Mouse (Mus musculus) olfactory bulb, adult 2 months (tissue): ENCODE results near the gene Podn. TPM values are rescaled to one million over a fixed set of nuclear protein-coding genes. Genes with fewer than 3 reads are reported as not detected.

Experiments used
- H3K27ac ChIP-seq: fragments of 200-500 bp; 2 replicates; pipeline ENCODE4 v1.5.1; 2012; ENCODE audit warnings: low read depth, low read length; ENCODE audit not compliant: insufficient read depth
- H3K4me1 ChIP-seq: fragments of 200-500 bp; 2 replicates; pipeline ENCODE4 v1.6.1; 2012; ENCODE audit warnings: low read length; ENCODE audit not compliant: control insufficient read depth, insufficient read depth
- H3K4me3 ChIP-seq: fragments of 200-500 bp; 2 replicates; pipeline ENCODE4 v1.5.1; 2012; ENCODE audit warnings: mild to moderate bottlenecking, low read depth, low read length, moderate library complexity; ENCODE audit not compliant: insufficient read depth
- CTCF ChIP-seq: fragments of 200-500 bp; IDR thresholded peaks from 2 replicates; pipeline ENCODE4 v1.5.1; 2012; ENCODE audit warnings: low read depth, mild to moderate bottlenecking, low read length, moderate library complexity; ENCODE audit not compliant: insufficient read depth
- POLR2A ChIP-seq: fragments of 200-500 bp; IDR thresholded peaks from 2 replicates; pipeline ENCODE4 v1.6.1; 2012; ENCODE audit warnings: mild to moderate bottlenecking, low read depth, low read length, moderate library complexity; ENCODE audit not compliant: insufficient read depth
- WGBS: fragments of 180-500 bp; shearing (Covaris S2); methylation state at CpG from one replicate; pipeline ENCODE4 v1.1.7; 2018; 5-methylcytosine and 5-hydroxymethylcytosine counted together
- polyA plus RNA-seq: library from polyadenylated mRNA; stranded (reverse); fragments of >200 nt; gene quantifications from 2 replicates; pipeline ENCODE4 v1.2.4, GENCODE M21; 2012; ENCODE audit warnings: low replicate concordance; ENCODE audit not compliant: missing spikeins, insufficient read depth, insufficient read length

Gene Podn
- polyA plus RNA-seq, 1 experiment: not detected

- 60% methylated on average over 1 of the region's 1 CpGs for WGBS
- Histone ChIP-seq H3K4me1 (peaks cover 7% of the 10 kb centered on the region), H3K4me3 (no peak overlapping the region), H3K27ac (no peak overlapping the region)
- no peak for TF ChIP-seq CTCF
- no peak for TF ChIP-seq POLR2A
Observed at GRCm38 (mm10) chr4:107983717-107984116, 112.5 kb downstream of the Podn start.

GRCm38 (mm10) chr4:107980002-107980600, 116.1 kb downstream of the Podn start:
- H3K27ac ChIP-seq: no peak overlapping the region
- peaks cover 6% of the 10 kb centered on the region for H3K4me1 ChIP-seq
- TF ChIP-seq POLR2A (no peak), CTCF (no peak)
- H3K4me3 ChIP-seq: no peak overlapping the region
- 84% methylated on average over 6 of the region's 6 CpGs for WGBS

GRCm38 (mm10) chr4:107979530-107979929, 116.7 kb downstream of the Podn start:
- Histone ChIP-seq H3K4me3 (no peak overlapping the region), H3K4me1 (peaks cover under 1% of the 10 kb centered on the region), H3K27ac (no peak overlapping the region)
- no peak for TF ChIP-seq CTCF
- no peak for TF ChIP-seq POLR2A
- 65% methylated on average over 2 of the region's 2 CpGs for WGBS

- no peak overlapping the region for H3K4me3 ChIP-seq
- no peaks in the 10 kb centered on the region for H3K4me1 ChIP-seq
- 74% methylated on average over 4 of the region's 4 CpGs for WGBS
- TF ChIP-seq POLR2A (no peak), CTCF (no peak)
- no peak overlapping the region for H3K27ac ChIP-seq
Observed at GRCm38 (mm10) chr4:107977593-107977992, 118.7 kb downstream of the Podn start.

- Histone ChIP-seq H3K4me3 (no peak overlapping the region), H3K4me1 (no peaks in the 10 kb centered on the region), H3K27ac (no peak overlapping the region)
- WGBS: 78% methylated on average over 7 of the region's 7 CpGs
- TF ChIP-seq POLR2A (no peak), CTCF (no peak)
Observed at GRCm38 (mm10) chr4:107975004-107975403, 121.2 kb downstream of the Podn start.

- Histone ChIP-seq H3K4me1 (no peaks in the 10 kb centered on the region), H3K4me3 (no peak overlapping the region), H3K27ac (no peak overlapping the region)
- 60% methylated on average over 11 of the region's 11 CpGs for WGBS
- TF ChIP-seq POLR2A (no peak), CTCF (no peak)
Observed at GRCm38 (mm10) chr4:107974527-107974926, 121.7 kb downstream of the Podn start.

- no peak overlapping the region for H3K4me3 ChIP-seq
- H3K27ac ChIP-seq: no peak overlapping the region
- WGBS: 92% methylated on average over 1 of the region's 1 CpGs
- TF ChIP-seq POLR2A (no peak), CTCF (no peak)
- no peaks in the 10 kb centered on the region for H3K4me1 ChIP-seq
Observed at GRCm38 (mm10) chr4:107971162-107971561, 125.1 kb downstream of the Podn start.

GRCm38 (mm10) chr4:107969781-107970180, 126.5 kb downstream of the Podn start:
- Histone ChIP-seq H3K27ac (no peak overlapping the region), H3K4me1 (no peaks in the 10 kb centered on the region), H3K4me3 (no peak overlapping the region)
- no peak for TF ChIP-seq CTCF
- no peak for TF ChIP-seq POLR2A

GRCm38 (mm10) chr4:107967966-107968682, 128.1 kb downstream of the Podn start, which contains the start of gene Slc1a7:
Gene Slc1a7 (plus strand): TSS chr4:107968332.
- WGBS: 76% methylated on average over 16 of the region's 16 CpGs

More at GRCm38 (mm10) chr4:107967966-107968682, 128.1 kb downstream of the Podn start, which contains the start of gene Slc1a7:
- Histone ChIP-seq H3K27ac (no peak within 1 kb of the TSS), H3K4me1 (no peaks in the 10 kb centered on the region), H3K4me3 (no peak within 1 kb of the TSS)
- TF ChIP-seq CTCF (no peak), POLR2A (no peak)
